Mouse (Mus musculus) layer of hippocampus, postnatal 10 days (tissue): ENCODE results near the gene Eif3d. TPM values are rescaled to one million over a fixed set of nuclear protein-coding genes. Genes with fewer than 3 reads are reported as not detected.
"Not testable (repeated sequence)": the region's sequence is repeated elsewhere in the genome, so short reads cannot be mapped to it uniquely, and the experiment has no call there.

Source experiments
- DNase-seq, 2 experiments: peaks; one replicate each; pipeline ENCODE4 v3.0.0; 2021; ENCODE audit warnings: low spot score in 2 of 2
- long read RNA-seq: library from polyadenylated mRNA; stranded (forward); transcript quantifications from one replicate; pipeline ENCODE4 v2.0.0, GENCODE M21; 2023
- total RNA-seq, 2 experiments: library from RNA; stranded (reverse); gene quantifications; 2 replicates each; pipeline ENCODE4 v1.2.3; 2021

Eif3d gene
- total RNA-seq, result 100 to 1,000 TPM; 106 to 118 TPM
- long read RNA-seq, transcript Eif3d-201 (15 exons, 1,899 nt), result major isoform, 55 of 80 reads
- long read RNA-seq, partial matches to known transcripts, result 6 of 80 reads
- long read RNA-seq, other reads (novel, unspliced or antisense), result 19 of 80 reads

DNA sequence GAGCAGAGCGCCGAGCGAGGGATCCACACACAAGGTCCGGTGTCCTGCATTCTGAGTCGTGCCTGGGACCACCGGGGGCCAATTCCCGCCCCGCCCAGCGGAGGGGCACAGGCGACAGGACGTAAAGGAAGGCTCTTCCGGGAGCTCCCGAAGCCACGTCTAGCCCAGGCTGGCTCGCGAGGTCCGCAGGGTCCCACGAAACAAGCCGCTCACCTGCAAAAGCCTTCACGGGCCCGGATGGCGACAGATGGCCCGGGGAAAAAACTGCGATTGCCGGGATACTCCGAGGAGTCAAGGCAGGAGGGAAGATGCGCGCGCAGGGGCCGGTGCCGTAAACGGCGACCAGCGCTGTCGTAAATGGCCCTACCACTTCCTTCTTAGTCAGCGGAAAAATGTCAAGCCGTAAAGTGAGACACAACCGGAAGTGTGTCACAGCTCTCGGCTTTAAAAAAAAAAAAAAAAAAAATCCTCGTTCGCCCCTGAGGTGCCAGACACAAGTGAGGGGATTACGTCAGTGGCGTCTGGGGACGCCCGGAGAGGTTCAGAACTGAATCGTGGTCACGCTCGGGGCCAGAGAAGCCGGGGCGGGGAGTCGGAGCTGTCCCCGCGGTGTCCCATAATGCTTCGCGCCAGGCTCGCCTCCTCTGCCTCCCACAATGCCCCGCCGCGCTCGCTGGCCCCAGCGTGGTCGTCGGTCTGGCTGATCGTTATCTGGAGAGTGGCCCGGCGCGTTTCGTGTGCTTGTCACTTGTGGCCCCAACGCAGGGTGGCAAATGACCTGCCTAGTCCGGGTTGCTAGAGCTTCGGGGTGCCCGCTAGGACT, at the start of gene Eif3d:
Gene Eif3d, minus strand, starts transcription at position 344 of the 823 bp plus-strand sequence.
- peak; percentile 98 to 99 for DNase-seq

DNA sequence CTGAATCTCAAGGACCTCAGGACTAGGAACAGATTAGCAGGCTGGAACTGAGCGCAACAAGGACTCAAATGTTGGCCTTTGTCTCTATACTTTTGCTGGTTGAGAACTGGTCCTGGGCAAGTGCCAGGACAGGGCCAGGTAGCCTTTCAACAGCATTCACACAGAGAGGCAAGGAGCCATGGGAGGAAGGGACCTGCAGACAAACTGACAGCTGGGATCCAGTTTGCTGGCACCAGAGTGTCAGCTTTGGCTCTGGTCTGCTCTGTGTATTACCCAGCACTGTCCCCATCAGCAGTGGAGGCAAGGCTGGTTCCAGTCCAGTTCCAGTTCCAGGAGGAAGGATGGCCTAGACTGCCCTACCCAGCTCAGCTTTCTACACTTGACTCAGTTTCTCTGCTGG, 43.4 kb upstream of the Eif3d start:
- DNase-seq, result no peak

DNA sequence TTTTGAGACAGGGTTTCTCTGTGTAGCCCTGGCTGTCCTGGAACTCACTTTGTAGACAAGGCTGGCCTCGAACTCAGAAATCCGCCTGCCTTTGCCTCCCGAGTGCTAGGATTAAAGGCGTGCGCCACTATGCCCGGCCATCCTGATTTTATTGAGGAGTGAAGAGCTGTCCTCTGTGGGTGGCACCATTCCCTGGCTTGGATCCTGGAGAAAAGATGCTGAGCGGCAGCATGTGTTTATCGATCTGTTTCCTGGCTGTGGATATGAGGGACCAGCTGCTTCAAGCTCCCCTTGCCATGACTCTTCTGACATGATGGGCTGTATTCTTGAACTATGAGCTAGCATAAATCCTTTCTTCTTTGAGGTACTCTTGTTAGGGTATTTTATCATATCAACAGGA, 37.6 kb upstream of the Eif3d start:
- not testable (repeated sequence) for DNase-seq

DNA sequence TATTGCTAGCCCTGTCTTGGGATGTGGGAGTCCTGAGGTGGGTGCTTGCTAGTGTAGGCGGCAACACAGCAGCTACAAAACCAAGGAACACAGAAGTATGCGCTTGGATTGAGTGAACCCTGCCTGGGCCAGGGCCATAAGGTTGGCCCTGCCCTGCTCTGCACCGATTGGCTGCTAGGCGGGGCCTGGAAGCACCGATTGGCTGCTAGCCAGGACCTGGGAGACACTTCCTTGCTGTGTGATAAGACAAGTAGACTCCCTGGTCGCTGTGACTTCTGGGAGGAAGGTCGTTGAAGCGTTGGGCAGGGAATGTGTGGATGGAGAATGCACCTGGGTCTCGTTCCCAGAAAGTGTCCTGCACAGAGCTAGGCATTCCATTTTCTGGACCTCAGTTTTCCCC, 33.3 kb upstream of the Eif3d start:
- DNase-seq, result no peak

DNA sequence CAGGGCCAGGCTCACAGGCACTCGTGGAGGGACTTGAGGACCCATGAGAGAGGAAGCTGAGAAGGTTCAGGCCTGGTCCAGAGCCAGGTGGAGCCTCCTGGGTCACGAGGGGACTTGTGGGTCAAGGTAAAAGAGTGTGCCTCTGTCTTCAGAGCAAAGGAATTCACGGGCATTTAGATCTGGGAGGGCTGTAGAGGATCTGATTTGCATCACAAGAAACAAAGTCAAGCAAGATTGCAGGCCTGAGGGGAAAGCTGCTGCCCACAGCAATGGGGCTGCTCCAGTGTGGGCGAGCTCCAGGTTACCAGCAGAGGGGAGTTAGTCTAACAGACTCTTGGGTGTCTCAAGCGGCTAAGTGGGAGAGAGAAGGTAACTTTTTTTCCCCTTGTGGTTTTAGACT, 30.8 kb upstream of the Eif3d start:
- no peak for DNase-seq

DNA sequence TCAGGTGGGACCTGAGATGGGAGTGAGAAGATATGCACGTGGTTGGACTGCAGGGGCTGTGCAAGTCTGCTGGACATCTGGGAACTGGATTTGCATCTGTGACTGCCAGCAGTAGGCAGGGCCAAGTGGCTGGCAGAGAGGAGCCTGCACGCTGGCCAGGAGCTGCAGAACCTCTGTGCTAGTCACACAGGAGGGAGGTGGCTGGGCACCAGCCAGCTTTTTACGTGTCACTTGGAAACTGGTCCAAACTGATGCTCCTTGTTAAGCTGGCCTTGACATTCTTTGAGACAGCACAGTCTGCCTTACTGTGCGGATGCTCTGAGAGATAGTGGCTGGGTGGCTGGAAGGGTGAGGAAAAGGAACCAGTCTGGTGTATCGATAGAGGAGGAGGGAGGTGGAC, 17.9 kb upstream of the Eif3d start:
- DNase-seq, result no peak

DNA sequence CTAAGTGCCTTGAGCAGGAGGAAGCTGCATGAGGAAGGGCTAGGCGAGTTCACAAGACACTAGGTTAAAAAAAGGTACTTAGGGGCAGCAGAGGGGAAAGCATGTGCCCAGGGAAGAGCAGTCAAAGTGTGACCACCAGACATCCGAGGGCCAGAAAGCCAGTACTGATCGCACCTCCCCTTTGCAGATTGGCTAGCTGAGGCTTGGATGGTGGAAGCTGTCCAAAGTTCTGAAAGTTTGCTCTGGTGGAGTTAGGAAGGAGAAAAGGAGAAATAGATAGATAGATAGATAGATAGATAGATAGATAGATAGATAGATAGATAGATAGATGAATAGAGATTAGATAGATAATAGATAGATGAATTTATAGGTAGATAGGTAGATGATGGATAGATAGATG, 12.8 kb upstream of the Eif3d start:
- DNase-seq, result no peak

DNA sequence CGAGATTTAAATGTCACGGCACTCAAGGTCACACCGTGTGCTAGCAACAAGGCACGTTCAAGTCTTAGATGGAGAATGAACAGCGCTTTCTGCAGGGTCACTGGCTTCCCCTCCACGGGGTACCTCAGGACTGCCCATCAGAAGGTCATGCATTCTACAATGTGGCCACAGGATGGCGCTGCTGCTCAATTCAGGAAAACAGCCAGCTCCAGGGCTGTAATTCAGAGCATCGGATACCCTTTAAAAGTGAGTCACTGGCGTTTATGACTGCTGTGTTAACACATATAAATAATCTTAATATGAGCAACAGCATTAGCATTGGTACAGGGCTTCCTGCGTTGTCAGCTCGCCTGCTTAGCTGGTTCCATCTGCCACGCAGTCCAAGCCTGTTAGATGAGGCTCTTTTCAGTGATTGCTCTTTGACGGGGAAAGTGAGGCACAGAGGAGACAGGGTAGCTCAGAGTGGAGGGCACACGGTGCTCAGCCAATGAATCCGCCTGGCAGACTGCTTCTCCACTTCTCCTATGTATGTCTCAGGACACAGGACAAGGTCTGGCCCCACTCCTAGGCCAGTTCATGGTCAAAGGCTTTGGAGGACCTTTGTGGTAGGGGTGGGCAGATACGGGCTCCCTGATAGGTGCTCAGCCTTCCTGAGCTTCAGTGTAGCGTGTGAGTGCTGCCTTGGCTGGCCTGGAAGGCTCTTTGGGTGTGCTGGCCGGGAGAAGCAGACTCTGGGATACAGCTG, 11.8 kb upstream of the Eif3d start:
- DNase-seq, result peak; percentile 90 to 91

DNA sequence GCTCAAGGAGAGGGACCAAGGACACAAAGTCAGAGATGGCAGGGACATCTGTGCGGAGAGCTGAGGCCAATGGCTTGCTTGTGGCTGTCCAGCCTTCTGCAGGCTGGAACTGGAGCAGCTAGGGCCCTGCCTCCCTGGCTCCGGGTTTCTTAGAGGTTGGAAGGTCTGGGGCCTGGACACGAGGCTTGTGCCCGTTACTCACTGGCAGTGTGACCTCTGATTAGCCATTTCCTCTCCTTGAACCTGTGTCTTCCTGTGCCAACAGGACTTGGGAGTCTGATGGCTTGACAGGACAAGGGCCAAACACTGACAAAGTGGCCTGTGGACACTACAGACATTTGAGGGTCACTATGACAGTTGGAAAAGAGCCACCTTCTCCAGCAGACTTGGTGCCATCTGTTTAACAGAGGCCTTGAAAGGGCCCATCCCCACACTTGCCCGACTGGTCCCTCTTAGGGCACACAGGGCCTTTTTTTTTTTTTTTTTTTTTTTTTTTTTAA, 10.6 kb upstream of the Eif3d start:
- no peak for DNase-seq

DNA sequence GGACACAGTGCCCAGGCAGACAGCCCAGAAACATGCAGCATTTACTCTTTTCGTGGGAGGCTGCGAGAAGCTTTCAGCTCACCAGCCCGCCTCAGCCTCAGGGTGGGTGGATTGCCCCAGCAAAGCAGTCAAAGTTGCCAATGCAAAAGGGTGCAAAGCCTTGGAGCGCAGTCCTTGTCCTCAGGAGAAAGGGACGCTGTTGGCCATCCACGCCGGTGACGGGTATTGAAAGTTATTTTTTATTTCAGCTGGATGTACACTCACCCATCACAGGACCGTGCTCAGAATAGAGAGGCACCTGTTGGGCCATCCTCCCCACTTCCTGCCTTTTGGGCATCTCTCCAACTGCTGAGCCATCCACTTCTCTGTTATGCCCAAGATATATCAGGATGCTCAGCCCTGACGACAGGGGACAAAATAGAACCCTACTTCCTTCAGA, 8.8 kb upstream of the Eif3d start:
- no peak for DNase-seq

DNA sequence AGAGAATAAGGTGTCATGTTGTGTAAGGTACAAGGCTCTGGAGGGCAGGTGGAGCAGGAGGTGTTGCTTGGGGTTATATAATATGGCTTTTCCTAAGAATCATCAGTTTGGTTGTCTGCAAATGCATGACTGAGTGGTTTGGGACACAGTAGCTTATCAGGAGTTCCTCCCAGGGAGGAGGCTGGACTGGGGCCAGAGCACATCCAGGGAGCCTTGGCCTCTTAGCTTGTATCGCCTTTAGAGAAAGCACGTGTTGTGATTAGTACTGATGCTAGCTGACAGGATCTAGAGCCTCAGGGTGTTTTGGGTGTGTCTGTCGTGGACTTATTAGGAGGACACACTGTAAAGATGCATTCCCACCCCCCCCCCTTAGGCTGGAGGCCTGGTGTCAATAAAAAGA, 7.0 kb upstream of the Eif3d start:
- DNase-seq, result no peak

DNA sequence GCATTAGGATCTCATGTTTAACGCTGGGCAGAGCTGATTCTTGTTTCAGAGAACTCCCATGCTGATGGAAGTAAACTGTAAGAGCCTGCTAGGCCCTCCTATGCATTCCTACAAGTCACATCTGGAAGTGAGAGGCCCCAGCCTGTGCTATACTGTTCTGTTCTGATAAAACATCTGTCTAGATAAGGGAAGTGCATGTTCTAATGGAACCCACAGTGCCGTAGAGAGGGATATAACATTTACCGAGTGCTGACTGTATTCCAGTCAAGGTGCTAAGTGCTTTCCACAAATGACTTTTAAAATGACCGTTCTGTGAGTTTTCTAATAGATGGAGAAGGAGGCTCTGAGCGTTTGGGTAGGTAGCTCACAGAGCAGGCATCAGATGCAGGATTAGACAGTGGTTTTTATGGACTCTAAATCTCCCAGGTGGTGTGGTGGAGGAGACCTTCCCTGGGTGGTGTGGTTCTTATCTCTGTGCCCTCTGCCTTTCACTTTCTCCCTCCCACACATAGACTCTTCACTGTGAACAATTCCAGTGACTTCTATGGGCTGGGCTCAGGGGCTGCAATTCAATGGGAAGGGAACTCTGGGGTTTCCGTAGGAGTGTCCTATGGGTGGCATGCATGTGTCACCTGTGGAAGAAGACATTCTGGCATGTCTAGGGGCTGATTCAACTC, 3.7 kb upstream of the Eif3d start:
- DNase-seq, result no peak

DNA sequence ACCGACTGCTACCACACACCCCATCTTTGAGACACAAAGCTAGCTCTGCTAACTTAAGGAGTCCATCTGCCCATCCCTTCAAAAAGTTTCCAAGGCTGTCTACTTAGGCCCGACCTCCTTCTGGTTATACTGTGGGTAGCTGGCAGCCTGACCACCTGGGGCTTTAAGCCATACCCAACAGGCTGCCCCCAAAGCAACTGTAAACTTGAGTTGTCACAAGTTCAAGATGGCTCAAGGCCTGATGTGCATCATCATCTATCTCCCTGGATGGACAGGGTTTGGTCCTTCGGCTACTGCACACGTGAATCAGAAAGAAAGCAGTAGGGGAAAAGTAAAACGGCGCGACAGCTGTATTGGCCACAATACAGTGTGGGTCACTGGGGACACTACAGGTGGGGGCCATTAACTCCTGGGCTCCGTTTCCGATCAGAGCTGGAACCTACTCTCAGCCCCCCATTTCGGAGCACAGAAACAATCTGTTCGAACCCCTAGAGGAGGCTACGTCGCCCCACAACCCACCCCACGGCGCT, 608 bp downstream of the Eif3d start:
- no peak for DNase-seq

DNA sequence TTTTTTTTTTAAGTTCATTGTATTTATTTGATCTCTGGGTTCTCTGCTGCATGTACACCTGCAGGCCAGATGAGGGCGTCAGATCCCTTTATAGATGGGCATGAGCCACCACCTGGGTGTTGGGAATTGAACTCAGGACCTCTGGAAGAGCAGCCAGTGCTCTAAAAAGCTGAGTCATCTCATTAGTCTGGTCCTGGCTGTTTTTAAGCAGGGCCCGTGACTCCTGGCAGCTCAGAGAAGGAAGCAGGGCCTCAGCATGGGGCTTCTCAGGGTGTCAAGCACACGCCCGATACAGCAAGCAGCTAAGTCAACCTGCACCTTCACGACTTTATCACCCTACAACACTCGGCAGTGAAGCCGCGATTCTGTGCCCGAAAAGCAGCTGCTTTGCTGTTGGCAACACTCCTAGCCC, 5.5 kb downstream of the Eif3d start:
- DNase-seq, result no peak

DNA sequence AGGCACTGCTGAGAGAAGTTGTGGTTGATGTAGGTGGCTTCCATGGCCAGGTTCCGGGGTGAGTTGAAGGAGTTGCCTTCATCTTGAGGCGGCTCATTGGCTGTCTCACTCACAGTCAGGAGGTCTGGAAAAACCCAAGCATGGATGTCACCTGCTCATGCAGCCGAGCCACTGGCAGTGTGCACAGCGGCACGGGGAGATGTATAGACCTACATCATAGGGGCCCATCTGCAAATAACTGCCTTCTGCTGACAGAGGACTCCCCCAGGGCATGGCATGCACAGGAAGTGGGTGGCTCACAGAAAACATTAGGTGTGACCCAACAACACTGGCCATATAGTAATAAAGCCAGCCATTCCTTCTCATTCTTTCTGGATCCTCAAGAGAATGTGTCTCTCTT, 8.2 kb downstream of the Eif3d start:
- DNase-seq, result no peak

DNA sequence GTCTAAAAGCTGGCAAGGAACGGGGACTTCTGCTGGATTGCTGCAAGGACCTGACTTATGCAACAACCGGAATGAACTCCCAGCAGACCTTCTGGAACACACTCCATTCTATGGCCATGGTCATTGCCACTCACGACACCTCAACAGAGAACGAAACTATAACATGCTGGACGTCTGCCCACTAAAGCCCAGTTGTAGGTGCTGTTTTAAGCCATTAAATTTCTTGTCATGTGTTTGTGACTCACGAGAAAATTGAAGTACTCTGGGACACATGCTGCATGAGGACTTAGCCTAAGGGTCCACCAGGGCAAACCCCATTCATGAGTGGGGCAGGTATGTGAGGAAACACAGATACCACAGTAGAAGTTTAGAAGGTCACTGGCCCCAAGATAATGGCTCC, 9.9 kb downstream of the Eif3d start:
- no peak for DNase-seq

DNA sequence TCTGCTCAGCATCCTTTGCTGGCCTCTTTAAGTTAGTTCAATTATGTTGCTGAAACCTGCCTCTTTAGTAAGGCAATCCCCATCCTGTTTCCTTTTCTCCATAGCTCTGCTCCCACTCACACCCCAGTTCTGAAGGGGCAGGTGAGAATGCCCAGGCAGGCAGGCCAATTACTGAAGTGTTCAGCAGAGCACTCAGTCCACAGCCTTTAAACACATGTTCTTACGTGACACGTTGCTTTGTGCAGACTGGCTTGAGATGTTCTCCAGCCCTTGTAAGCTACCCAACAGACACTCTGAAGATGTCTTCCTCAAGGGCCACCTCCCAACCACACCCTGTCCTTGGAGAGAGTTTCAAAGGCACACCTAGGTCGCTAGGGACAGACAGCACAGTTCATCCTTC, 12.5 kb downstream of the Eif3d start:
- DNase-seq, result no peak

DNA sequence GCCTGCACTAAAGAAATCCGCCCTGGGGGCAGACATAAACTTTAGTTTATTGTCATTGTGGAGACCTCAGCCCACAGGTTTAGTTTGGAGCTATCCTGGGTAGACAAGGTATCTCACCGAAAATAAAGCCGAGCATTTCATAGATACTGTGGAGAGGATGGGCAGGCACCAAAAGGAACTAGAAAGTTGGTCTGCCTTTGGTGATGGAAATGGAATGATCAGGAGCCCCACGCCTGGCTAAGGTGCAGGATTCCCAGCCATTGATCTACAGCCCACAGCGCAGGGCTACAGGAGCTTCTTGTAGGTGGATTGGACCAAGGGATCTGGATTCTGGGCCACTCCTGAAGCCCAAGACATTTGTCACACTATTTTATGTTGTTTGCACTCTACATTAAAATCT, 13.0 kb downstream of the Eif3d start:
- no peak for DNase-seq

DNA sequence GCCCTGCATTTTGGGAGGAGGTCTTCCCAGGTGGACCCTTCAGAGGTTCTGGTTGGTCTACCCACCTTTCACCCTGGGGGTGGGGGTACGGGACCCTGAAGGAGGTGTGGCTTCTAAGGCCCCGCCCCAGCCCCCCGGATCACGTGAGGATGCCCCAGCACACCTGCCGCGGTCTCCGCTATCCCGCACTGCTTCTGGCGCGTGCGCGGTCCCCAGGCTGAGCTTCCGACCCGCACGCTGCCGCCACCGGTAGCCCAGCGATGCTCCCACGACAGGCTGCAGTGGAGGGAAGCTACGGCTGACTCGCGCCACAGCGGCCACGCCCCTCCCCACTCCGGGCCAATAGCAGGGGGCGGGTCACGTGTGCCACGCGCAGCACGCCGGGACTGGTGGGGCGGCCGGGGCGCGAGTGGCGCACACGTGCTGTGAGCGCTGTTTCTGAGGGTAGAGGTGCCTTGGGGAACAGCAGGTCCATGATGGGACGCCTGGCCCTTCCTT, 14.2 kb downstream of the Eif3d start, which contains the start of gene Foxred2:
Gene Foxred2, minus strand, starts transcription at position 319 of the 498 bp plus-strand sequence.
- peak; percentile 86 to 90 for DNase-seq

DNA sequence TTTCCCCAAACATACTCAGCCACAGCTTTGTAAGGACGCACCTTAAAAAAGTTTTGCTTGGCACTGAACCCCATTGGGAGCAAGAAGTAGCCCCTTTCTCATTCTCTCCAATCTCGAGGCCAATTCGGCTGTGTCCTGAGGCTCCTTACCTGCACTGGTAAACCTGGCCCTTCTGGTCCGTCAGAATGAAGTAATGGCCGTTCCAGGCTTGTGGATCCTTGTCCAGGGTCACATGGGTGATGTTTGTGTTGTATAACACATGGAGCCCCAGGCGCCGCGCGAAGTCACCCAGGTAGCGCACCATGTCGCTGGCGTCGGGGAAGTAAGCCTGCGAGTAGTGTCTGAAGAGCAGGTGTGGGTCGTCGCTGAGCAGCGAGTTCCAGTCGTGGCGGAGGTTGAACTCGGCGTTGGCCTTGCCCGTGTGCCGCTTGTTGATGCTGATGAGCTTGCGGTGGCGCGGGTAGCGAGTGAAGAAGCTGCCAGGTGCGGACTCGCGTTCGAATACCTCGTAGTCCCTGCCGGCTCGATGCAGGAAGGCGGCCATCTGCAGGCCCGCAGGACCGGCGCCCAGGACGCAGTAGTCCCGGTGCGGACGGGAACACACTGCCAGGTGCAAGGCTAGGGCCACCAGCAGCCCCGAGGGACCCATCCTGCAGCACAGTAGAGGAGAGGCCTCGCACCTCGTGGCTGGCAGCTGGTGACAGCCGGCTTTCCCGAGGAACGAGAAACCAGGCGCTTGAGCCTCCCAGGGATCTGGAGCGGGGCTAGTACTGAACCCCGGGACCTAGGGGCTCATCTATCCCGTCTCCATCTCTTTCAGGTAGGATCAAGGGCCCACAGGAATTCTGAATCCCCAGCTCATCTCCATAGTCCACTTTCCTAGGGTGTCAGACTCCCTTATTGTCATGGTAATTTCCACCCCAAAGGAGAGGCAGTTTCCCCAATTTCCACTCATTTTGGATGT, 14.9 kb downstream of the Eif3d start:
- peak; percentile 45 to 47 for DNase-seq
